Mouse (Mus musculus) bone marrow macrophage, adult 2 months (primary cell): ENCODE measurements around the gene B3gntl1.

Source experiments
- CTCF ChIP-seq: IDR thresholded peaks from 2 replicates; pipeline ENCODE4 v1.5.1; 2012; ENCODE audit warnings: low read depth, mild to moderate bottlenecking, low read length, moderate library complexity
- POLR2A ChIP-seq: IDR thresholded peaks from 2 replicates; pipeline ENCODE4 v1.6.1; 2012; ENCODE audit warnings: mild to moderate bottlenecking, low read depth, low read length, borderline replicate concordance

GRCm38 (mm10) chr11:121706521-121707005 lies 33.6 kb upstream of the B3gntl1 start:
- TF ChIP-seq POLR2A (no peak), CTCF (no peak)
